Mouse (Mus musculus) cerebellum, adult 11-12 months (tissue): ENCODE measurements at regions not wholly inside any gene's neighbourhood (a gene's known extent, or its start where the extent isn't known, plus 50 kb on each side); places are given as distances from the start of the nearest gene placed in this dataset.
A peak's percentile ranks its signal among the peaks of the same experiment; 100 is the strongest.
"Not testable (repeated sequence)": the region's sequence is repeated elsewhere in the genome, so short reads cannot be mapped to it uniquely, and the experiment has no call there.

Source experiments
- DNase-seq: peaks from one replicate; pipeline ENCODE4 v3.0.0; 2022

DNA sequence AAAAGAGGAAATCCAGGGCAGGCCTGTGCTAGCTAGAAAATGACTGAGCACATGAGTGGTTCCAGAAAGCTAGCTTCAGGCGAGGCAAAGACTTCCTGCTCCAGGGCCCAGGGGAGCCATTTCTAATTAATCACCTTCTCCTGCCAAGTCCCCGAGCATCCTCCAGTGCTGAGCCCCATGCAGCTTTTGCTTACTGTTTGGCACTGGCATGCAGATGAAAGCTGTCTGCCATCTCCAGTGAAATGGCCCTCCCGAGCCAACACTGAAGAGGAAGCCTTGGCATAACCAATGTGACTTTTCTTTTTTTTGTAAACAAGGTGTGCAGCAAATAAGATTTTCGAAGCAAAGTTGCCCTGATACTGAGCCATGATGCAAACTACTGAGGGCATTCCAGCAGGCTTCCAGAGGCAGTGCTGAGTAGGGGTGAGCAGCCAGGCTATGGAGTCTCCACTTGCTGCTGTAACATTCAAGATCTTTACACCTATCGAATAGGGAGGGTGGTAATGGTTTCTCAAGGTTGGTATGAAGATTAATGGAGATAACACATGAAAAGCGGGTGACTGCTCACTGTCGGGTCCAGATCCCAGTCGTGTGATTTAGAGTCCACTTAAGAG is 125.4 kb upstream of the Immp2l start:
- peak; percentile 69 for DNase-seq

DNA sequence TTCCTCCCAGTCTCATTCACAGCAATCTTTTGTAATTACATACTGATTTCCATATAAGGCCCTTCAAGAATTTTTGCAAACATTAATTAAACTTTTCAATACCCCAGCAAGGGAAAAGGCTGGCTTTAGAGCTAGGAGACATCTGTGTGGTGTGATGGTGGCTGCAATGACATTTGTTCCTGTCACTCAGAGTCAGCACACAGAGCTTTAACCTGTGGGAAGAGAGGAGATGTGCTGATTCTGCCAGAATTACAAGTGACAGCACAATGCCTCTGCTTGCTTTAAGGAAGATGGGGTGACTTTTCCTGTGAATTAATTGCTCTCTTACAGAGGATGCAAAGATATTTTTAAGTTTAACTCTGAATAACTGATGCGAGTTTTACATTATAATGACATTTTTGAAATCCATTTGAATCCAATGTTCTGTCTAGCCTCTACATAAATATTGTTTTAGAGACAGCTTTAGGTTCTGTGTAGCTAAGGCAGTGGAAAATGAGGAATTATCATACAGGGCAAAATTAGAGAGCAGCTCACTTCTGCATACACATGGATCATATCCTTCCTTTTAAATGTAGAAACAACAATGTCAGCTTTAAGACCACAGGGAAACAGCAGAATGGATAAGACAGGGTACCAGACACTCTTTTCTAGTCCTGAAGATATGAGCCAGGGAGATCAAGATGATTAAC is 118.1 kb upstream of the Immp2l start:
- DNase-seq = no peak

DNA sequence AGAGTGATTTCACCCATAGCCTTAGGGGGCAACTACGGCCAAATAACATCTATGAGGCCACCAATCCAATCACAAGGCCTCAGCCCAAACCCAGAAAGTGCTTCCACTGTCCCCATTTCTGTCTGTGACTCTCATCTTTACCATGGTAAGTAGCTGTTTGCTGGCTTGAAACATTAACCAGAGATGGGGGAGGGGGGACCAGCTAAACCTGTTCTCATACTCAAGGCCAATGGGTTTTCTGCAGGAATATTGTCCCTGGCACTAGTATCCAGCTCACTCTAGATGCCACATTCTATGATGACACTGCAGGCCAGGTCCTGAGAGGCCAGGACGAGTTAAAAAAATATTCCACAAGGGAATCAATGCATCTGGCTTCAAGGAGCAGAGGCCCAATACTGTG is 117.1 kb upstream of the Immp2l start:
- DNase-seq = no peak

- DNase-seq = no peak
Measured at GRCm38 (mm10) chr12:40908809-40909795, 114.8 kb upstream of the Immp2l start.

GRCm38 (mm10) chr12:40917486-40917885 is 106.4 kb upstream of the Immp2l start:
- DNase-seq = no peak

- DNase-seq = no peak
Measured at GRCm38 (mm10) chr12:40921988-40922387, 101.9 kb upstream of the Immp2l start.

GRCm38 (mm10) chr12:40926681-40927080 is 97.2 kb upstream of the Immp2l start:
- DNase-seq = no peak

DNA sequence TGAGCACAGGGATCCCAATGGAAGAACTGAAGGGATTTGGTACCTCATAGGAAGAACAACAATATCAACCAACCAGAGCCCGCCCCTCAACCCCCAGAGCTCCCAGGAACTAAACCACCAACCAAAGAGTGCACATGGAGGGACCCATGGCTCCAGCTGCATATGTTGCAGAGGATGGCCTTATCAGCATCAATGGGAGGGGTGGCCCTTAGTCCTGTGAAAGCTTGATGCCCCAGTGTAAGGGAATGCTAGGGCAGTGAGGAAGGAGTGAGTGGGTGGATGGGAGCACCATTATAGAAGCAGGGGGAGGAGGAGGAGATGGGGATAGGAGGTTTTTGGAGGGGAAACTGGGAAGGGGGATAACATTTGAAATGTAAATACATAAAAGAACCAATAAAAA is 94.5 kb upstream of the Immp2l start:
- DNase-seq = not testable (repeated sequence)

DNA sequence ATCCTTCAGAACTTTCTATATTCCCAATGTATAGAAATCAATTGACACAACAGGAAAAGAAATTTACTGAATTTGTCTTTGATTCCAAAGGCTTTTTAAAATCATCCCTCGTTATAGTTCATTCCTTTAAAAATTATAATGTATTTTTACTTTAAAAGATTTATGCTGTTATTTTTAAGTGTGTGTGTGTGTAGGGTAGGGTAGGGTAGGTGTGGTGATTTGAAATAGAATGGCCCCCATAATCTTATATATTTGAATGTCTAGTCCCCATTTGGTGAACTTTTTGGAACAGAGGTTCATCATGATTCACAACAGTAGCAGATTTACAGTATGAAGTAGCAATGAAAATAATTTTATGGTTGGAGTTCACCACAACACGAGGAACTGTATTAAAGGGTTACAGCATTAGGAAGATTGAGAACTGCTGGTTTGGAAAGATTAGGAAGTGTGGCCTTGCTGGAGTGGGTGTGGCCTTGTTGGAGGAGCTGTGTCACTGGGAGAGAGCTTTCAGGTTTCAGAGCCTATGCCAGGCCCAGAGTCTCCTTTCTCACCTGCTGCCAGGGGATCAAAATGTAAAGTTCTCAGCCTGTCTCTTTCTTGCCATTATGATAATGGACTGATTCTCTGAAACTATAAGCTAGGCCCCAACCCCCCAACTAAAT is 88.7 kb upstream of the Immp2l start:
- no peak for DNase-seq

DNA sequence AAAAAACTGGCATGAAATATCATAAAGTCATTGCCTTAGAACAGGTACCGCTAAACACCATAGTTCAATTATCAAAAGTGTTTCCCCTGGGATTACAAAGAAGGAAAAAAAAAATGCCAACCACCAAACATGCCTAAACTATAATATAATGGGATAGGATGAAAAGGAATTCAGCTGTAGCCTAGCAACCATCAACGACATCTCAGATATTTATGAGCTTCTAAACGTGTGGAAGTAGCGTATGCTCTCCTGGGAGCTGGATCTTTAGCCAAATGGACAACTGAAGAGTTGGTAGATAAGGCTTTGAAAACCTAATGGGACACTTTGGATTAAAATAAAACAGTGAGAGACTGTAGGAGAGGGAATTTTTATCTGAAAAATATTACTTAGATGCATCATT is 86.9 kb upstream of the Immp2l start:
- no peak for DNase-seq

DNA sequence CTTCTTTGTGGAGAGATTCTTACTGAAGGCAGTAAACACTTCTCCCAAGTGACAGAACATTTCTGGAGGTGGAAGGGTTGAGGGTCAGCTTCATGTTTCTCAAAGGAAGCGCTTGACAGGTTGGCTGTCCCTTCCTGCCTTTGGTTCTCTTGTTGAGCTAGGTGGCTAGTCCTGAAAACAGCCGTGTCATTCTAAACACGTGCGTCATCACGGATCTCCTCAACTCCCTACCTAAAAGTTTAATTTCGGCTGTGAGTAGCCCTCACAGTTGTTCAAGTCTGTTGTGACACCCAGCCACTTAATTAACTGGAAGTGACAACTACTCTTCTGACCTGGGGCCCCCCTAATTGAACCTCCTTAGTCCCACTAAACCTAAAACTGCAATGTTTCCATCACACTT is 77.0 kb upstream of the Immp2l start:
- DNase-seq = no peak

- DNase-seq = no peak
Measured at GRCm38 (mm10) chr12:40949580-40949979, 74.3 kb upstream of the Immp2l start.

GRCm38 (mm10) chr12:40958536-40958935 is 65.4 kb upstream of the Immp2l start:
- no peak for DNase-seq

GRCm38 (mm10) chr12:40964996-40965395 is 58.9 kb upstream of the Immp2l start:
- DNase-seq = no peak

GRCm38 (mm10) chr12:40966308-40966707 is 57.6 kb upstream of the Immp2l start:
- no peak for DNase-seq

DNA sequence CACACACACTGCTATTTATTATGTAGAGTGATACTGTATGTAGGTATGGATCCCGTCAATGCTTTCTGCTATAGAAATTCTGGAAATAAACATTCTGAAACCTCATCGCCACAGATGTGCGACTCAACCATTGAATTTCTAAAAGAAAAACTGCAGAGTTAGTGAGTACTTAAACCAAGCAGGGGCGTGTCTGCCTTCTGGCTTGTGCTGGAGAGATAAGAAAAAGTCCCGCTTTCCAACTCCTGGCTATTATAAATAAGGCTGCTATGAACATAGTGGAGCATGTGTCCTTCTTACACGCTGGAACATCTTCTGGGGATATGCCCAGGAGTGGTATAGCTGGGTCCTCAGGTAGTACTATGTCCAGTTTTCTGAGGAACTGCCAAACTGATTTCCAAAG is 57.2 kb upstream of the Immp2l start:
- not testable (repeated sequence) for DNase-seq

DNA sequence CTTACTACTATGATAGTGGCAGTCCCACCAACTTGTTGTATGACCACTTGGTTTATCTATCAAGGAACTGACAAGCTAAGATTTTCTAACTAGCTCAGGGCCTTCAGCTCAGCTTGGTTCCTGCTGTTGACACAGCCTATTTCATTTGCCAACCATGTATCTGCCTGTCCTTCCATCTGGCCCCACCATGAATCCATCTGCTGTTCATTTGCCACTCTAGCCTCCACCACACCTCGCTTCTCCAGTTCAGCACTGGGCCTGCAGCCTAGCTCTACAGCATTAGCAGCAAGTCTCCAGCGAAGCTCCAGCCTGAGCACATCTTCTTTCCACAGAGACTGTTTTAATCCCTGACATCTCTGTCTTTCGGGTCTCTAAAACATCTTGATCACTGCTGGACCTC is 51.0 kb upstream of the Immp2l start:
- peak; percentile 90 for DNase-seq
